Mouse (Mus musculus): ENCODE measurements around the gene Trim61. TPM values are rescaled to one million over a fixed set of nuclear protein-coding genes. Genes with fewer than 3 reads are reported as not detected.

Trim61 gene
- total RNA-seq, 1 experiment from 2014 or later, result not detected

- DNase-seq, result no peak
These were observed 30.6 kb downstream of the Trim61 start, which contains the start of gene Trim75 for GRCm38 (mm10) chr8:64987731-64988130. Trim75 (minus strand) TSS chr8:64987831.

DNA sequence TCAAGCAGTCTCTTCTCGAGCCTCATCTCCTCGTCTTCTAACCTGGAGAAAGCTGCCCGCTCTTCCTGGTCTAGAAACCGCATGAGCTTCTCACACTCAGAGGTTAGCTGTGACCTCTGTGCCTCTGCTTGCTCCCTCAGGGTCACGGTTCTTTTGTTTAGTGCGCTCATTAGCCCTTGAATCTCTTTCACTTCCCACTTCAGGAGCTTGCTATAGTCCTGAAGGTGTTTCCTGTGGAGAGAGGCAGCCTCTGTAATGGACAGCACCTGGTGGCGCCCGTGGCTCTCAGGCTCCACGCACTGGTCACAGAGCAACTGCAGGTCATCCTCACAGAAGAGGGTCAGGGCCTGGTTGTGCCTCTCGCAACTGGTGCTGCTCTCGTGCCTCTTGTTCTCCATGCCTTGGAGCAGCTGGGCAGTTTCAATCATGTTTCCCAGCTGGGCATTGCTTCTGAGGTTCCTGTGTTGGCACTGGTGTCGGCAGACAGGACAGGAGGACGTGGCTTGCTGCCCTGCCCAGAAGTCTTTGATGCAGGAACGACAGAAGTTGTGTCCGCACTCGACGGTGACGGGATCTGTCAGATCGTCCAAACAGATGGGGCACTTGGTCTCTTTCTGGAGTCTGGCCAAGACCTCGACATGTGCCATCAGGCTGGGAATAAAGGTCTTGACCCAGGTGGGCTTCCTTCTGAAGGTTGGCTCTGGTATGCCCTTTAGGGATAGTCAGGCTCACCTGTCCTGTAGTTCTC lies 35.0 kb downstream of the Trim61 start:
- peak; percentile 21 for DNase-seq

Other genes with a start within 250 kb of the Trim61 start
- 47.2 and 48.8 TPM in 2 replicates for gene Klhl2, start 168.5 kb downstream of the Trim61 start, total RNA-seq (2021)
- gene Tmem192, start 71.3 kb downstream of the Trim61 start, total RNA-seq (2021), result 35.3 TPM in 2 replicates
- not detected in 2 replicates for gene Trim75, start 30.7 kb downstream of the Trim61 start, total RNA-seq (2021)
- not detected in 2 replicates for gene Trim60, start 61 bp upstream of the Trim61 start, total RNA-seq (2021)
- gene Apela, start 18.8 kb upstream of the Trim61 start, total RNA-seq (2021), result not detected in 2 replicates
- not detected in 2 replicates for gene Gm10663, start 56.5 kb upstream of the Trim61 start, total RNA-seq (2021)
- not detected in 2 replicates for gene BC030870, start 111.0 kb upstream of the Trim61 start, total RNA-seq (2021)